Mouse (Mus musculus) spleen, postnatal 14 days (tissue): ENCODE measurements around the gene Ccdc183.
A peak's percentile ranks its signal among the peaks of the same experiment; 100 is the strongest.

Experiments used
- DNase-seq, 2 experiments: peaks; one replicate each; pipeline ENCODE4 v3.0.0; 2021 to 2022; ENCODE audit warnings: low spot score in 2 of 2

Gene Ccdc183

DNA sequence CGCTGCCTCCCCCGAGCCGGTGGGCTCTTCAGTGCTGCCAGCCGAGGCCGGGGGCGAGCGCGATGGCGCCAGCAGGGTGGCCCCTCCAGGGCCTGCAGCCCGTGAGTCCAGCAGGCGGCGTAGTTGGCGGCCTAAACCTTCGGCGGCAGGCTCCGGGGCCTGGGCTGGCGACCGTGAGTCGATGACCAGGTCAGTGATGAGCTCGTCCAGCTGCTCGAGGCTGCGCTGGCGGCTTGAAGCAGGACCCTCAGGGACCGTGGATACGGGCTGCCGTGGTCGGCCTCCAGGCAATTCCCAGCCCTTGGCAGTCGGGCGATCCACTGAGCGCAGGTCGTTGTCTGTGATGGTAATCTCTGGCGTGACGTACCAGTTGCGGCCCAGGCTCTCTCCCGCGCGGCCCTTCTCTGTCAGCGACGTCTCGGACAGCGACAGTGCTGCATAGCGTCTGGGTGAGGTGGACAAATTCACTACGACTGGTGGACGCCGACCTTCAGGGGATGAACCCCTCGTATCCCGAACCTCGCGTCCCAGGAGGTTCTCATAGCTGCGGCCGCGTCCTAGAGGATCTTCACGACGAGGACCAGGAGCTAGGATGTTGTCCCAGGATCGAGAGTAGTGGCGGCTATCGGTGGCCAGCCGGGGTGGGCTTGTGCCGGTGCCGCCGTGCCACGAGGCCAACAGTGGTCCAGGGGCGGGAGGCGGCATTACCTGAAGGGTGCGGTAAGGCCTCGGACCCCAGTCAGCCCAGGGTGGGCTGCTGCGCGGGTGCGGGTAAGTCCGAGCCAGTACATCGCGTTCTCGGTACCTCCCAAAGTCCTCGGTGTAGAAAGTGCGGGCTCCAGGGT is 39.3 kb downstream of the Ccdc183 start:
- no peak for DNase-seq

- DNase-seq: no peak
These were observed 40.2 kb downstream of the Ccdc183 start for GRCm38 (mm10) chr2:25576965-25577891.

- DNase-seq: no peak
These were observed 41.2 kb downstream of the Ccdc183 start for GRCm38 (mm10) chr2:25576028-25576850.

- no peak for DNase-seq
These were observed 41.9 kb downstream of the Ccdc183 start for GRCm38 (mm10) chr2:25575432-25576027.

- peak; percentile 86 to 90 for DNase-seq
These were observed 42.7 kb downstream of the Ccdc183 start, which contains the start of the genes Mamdc4 and Phpt1 for GRCm38 (mm10) chr2:25574579-25575431. TSS of gene Mamdc4 (minus strand) at chr2:25574845. TSS of gene Phpt1 (minus strand) at chr2:25575224.

GRCm38 (mm10) chr2:25574136-25574535 is 43.3 kb downstream of the Ccdc183 start:
- DNase-seq: no peak

DNA sequence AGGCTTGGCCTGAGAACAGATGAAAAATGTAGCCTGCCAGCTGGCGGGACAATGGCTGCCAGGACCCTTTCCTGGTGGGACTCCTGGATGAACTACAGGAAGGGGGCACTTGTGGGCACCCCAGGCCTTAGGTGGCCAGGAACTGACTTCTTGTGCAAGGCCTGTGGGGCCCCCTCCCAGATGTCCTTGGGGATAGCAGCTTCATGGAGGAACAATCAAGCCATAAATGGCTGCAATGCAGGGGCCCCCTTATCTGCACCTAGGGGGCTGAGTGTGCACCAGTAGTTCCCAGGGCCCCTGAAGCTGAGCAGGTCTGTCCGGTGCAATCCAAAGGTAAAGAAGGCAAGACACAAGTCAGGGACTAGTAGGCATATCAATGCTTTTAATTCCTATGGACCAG is 44.4 kb downstream of the Ccdc183 start:
- no peak for DNase-seq

GRCm38 (mm10) chr2:25571221-25571620 is 46.3 kb downstream of the Ccdc183 start:
- DNase-seq: no peak

DNA sequence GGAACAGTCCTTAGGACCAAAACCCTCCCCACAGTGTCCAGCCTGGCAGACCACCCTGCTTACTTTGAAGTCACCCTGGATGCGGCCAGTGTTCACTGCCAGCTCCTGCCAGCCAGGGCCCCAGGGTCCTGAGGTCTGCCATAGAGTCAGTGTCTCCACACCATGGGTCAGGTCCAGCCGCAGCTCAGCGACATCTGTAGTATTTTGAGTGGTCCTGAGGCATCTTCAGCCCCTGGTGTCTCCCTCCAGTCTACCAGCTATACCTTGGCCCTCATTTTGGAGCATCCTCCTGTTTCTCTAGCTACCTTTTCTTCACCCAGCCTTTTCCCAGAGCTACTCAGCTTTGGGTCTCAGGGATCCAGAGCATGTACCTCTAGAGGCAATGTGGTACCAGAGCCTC is 48.2 kb downstream of the Ccdc183 start:
- DNase-seq: no peak

DNA sequence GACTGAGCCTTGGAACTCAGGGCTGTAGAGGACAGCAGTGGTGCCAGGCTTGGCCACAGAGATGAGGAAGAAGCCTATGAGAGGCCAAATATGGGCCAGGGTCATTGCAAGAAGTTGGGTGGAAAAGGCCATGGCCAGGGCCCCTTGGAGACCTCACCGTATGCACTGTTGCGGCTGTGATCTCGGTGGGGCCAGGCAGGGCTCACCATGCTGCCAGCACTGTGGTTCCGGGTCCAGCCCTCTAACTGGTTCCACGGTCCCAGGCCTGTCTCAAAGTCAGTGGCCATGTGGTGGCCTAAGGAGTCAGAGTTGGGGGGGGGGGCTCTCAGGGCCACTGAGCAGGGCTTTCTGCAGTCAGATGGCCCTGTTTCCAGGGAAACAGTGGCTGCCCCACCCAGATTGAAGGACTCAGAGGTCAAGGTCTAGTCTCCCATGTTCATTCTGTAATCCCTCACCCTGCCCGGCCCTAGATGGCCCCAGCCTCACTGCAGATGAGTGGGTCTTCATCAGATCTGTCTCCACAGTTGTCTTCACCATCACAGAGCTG is 48.9 kb downstream of the Ccdc183 start:
- DNase-seq: no peak

- DNase-seq: no peak
These were observed 50.9 kb downstream of the Ccdc183 start for GRCm38 (mm10) chr2:25566558-25566957.

GRCm38 (mm10) chr2:25565741-25566140 is 51.7 kb downstream of the Ccdc183 start:
- no peak for DNase-seq

- no peak for DNase-seq
These were observed 55.5 kb downstream of the Ccdc183 start for GRCm38 (mm10) chr2:25561946-25562345.

DNA sequence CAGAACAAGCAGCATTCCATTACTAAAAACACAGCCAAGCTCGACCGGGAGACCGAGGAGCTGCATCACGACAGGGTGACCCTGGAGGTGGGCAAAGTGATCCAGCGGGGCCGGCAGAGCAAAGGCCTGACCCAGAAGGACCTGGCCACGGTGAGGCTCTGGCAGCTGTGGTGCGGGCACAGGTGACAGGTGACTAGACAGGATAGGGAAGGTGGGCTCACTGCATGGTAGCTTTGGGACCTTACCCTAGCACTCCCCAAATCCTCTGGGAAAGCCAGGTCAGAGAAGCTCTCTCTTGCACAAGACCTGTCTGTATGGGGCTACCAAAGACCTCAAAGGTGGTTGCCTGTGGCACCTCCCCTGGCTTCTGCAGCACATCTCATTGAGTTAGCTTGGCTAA is 56.9 kb downstream of the Ccdc183 start:
- DNase-seq: no peak

DNA sequence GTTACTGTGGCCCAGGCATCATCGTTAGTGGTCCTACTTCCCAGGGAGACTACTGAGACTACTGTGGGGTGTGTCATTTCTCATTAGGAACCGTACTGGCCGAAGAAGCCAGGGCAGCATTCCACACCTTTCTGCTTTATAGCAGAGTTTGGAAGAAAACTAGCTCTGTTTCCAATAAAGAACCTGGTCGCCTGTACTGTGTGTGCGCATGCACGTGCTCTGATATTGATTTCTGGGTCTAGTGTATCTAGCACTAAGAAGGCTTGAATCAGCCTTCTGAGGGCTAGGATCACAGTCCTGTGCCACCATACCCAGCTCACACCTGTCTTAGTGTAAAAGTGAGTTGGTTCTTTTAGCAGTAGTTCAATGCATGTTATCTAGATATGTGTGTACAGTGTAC is 58.7 kb downstream of the Ccdc183 start:
- no peak for DNase-seq
